Mouse (Mus musculus): ENCODE data around the gene Cd200. TPM values are rescaled to one million over a fixed set of nuclear protein-coding genes. Genes with fewer than 3 reads are reported as not detected.
"Not testable (repeated sequence)": the region's sequence is repeated elsewhere in the genome, so short reads cannot be mapped to it uniquely, and the experiment has no call there.

The Cd200 gene
- polyA plus RNA-seq, 1 experiment from 2014 or later = 0.67 TPM

GRCm38 (mm10) chr16:45371076-45371475, 37.8 kb downstream of the Cd200 start:
- H3K4me3 ChIP-seq (ENCODE audit: low read depth, low read length) = no peak overlapping the region
- no peaks in the 10 kb centered on the region for H3K27me3 ChIP-seq (ENCODE audit: control insufficient read depth, insufficient read depth, low read depth, low read length)
- 66% methylated on average over 1 of the region's 1 CpGs for WGBS (ENCODE audit: insufficient replicate concordance)
- H3K27ac ChIP-seq (ENCODE audit: low read length) = no peak overlapping the region
- no peak overlapping the region for H3K9ac ChIP-seq (ENCODE audit: low read depth, low read length)
- ATAC-seq (ENCODE audit: low read depth) = no peak
- H3K4me1 ChIP-seq (ENCODE audit: control insufficient read depth, low read depth, low read length) = no peaks in the 10 kb centered on the region
- no peaks in the 10 kb centered on the region for H3K9me3 ChIP-seq (replicated peaks; ENCODE audit: control insufficient read depth, low read length)
- H3K4me2 ChIP-seq (ENCODE audit: low read depth, low read length) = no peak overlapping the region
- no peaks in the 10 kb centered on the region for H3K36me3 ChIP-seq (ENCODE audit: control insufficient read depth, insufficient read depth)

GRCm38 (mm10) chr16:45369285-45369965, 39.4 kb downstream of the Cd200 start:
- WGBS (ENCODE audit: insufficient replicate concordance) = 41% methylated on average over 4 of the region's 4 CpGs
- Histone ChIP-seq H3K27me3 (ENCODE audit: control insufficient read depth, insufficient read depth, low read depth, low read length) (no peaks in the 10 kb centered on the region), H3K9me3 (replicated peaks; ENCODE audit: control insufficient read depth, low read length) (no peaks in the 10 kb centered on the region), H3K27ac (ENCODE audit: low read length) (no peak overlapping the region), H3K36me3 (ENCODE audit: control insufficient read depth, insufficient read depth) (no peaks in the 10 kb centered on the region), H3K4me1 (ENCODE audit: control insufficient read depth, low read depth, low read length) (no peaks in the 10 kb centered on the region), H3K9ac (ENCODE audit: low read depth, low read length) (no peak overlapping the region), H3K4me2 (ENCODE audit: low read depth, low read length) (no peak overlapping the region), H3K4me3 (ENCODE audit: low read depth, low read length) (no peak overlapping the region)
- no peak for ATAC-seq (ENCODE audit: low read depth)

- no peak for ATAC-seq (ENCODE audit: low read depth)
- 67% methylated on average over 7 of the region's 7 CpGs for WGBS (ENCODE audit: insufficient replicate concordance)
- no peak overlapping the region for H3K4me3 ChIP-seq (ENCODE audit: low read depth, low read length)
- H3K4me1 ChIP-seq (ENCODE audit: control insufficient read depth, low read depth, low read length) = no peaks in the 10 kb centered on the region
- H3K4me2 ChIP-seq (ENCODE audit: low read depth, low read length) = no peak overlapping the region
- no peaks in the 10 kb centered on the region for H3K27me3 ChIP-seq (ENCODE audit: control insufficient read depth, insufficient read depth, low read depth, low read length)
- H3K36me3 ChIP-seq (ENCODE audit: control insufficient read depth, insufficient read depth) = no peaks in the 10 kb centered on the region
- H3K9me3 ChIP-seq (replicated peaks; ENCODE audit: control insufficient read depth, low read length) = no peaks in the 10 kb centered on the region
- H3K9ac ChIP-seq (ENCODE audit: low read depth, low read length) = no peak overlapping the region
- H3K27ac ChIP-seq (ENCODE audit: low read length) = no peak overlapping the region
Measured at GRCm38 (mm10) chr16:45366111-45366510, 42.7 kb downstream of the Cd200 start.

GRCm38 (mm10) chr16:45365353-45365752, 43.5 kb downstream of the Cd200 start:
- Histone ChIP-seq H3K9ac (ENCODE audit: low read depth, low read length) (no peak overlapping the region), H3K9me3 (replicated peaks; ENCODE audit: control insufficient read depth, low read length) (no peaks in the 10 kb centered on the region), H3K27ac (ENCODE audit: low read length) (no peak overlapping the region), H3K36me3 (ENCODE audit: control insufficient read depth, insufficient read depth) (no peaks in the 10 kb centered on the region), H3K27me3 (ENCODE audit: control insufficient read depth, insufficient read depth, low read depth, low read length) (no peaks in the 10 kb centered on the region), H3K4me2 (ENCODE audit: low read depth, low read length) (no peak overlapping the region), H3K4me3 (ENCODE audit: low read depth, low read length) (no peak overlapping the region), H3K4me1 (ENCODE audit: control insufficient read depth, low read depth, low read length) (no peaks in the 10 kb centered on the region)
- 64% methylated on average over 9 of the region's 9 CpGs for WGBS (ENCODE audit: insufficient replicate concordance)
- ATAC-seq (ENCODE audit: low read depth) = no peak

- H3K27me3 ChIP-seq (ENCODE audit: control insufficient read depth, insufficient read depth, low read depth, low read length) = no peaks in the 10 kb centered on the region
- H3K4me2 ChIP-seq (ENCODE audit: low read depth, low read length) = no peak overlapping the region
- H3K4me3 ChIP-seq (ENCODE audit: low read depth, low read length) = no peak overlapping the region
- no peaks in the 10 kb centered on the region for H3K36me3 ChIP-seq (ENCODE audit: control insufficient read depth, insufficient read depth)
- H3K9me3 ChIP-seq (replicated peaks; ENCODE audit: control insufficient read depth, low read length) = no peaks in the 10 kb centered on the region
- ATAC-seq (ENCODE audit: low read depth) = no peak
- no peaks in the 10 kb centered on the region for H3K4me1 ChIP-seq (ENCODE audit: control insufficient read depth, low read depth, low read length)
- no peak overlapping the region for H3K9ac ChIP-seq (ENCODE audit: low read depth, low read length)
- no peak overlapping the region for H3K27ac ChIP-seq (ENCODE audit: low read length)
- WGBS (ENCODE audit: insufficient replicate concordance) = 63% methylated on average over 1 of the region's 1 CpGs
Measured at GRCm38 (mm10) chr16:45364627-45365026, 44.2 kb downstream of the Cd200 start.

- no peak for ATAC-seq (ENCODE audit: low read depth)
- 57% methylated on average over 4 of the region's 4 CpGs for WGBS (ENCODE audit: insufficient replicate concordance)
- H3K4me2 ChIP-seq (ENCODE audit: low read depth, low read length) = no peak overlapping the region
- H3K9me3 ChIP-seq (replicated peaks; ENCODE audit: control insufficient read depth, low read length) = no peaks in the 10 kb centered on the region
- no peaks in the 10 kb centered on the region for H3K36me3 ChIP-seq (ENCODE audit: control insufficient read depth, insufficient read depth)
- no peak overlapping the region for H3K9ac ChIP-seq (ENCODE audit: low read depth, low read length)
- H3K4me1 ChIP-seq (ENCODE audit: control insufficient read depth, low read depth, low read length) = no peaks in the 10 kb centered on the region
- no peaks in the 10 kb centered on the region for H3K27me3 ChIP-seq (ENCODE audit: control insufficient read depth, insufficient read depth, low read depth, low read length)
- no peak overlapping the region for H3K4me3 ChIP-seq (ENCODE audit: low read depth, low read length)
- no peak overlapping the region for H3K27ac ChIP-seq (ENCODE audit: low read length)
Measured at GRCm38 (mm10) chr16:45363480-45364045, 45.3 kb downstream of the Cd200 start.

- H3K4me2 ChIP-seq (ENCODE audit: low read depth, low read length) = no peak overlapping the region
- H3K9me3 ChIP-seq (replicated peaks; ENCODE audit: control insufficient read depth, low read length) = no peaks in the 10 kb centered on the region
- no peak overlapping the region for H3K9ac ChIP-seq (ENCODE audit: low read depth, low read length)
- H3K27me3 ChIP-seq (ENCODE audit: control insufficient read depth, insufficient read depth, low read depth, low read length) = no peaks in the 10 kb centered on the region
- H3K4me3 ChIP-seq (ENCODE audit: low read depth, low read length) = no peak overlapping the region
- H3K27ac ChIP-seq (ENCODE audit: low read length) = no peak overlapping the region
- no peak for ATAC-seq (ENCODE audit: low read depth)
- H3K4me1 ChIP-seq (ENCODE audit: control insufficient read depth, low read depth, low read length) = no peaks in the 10 kb centered on the region
- H3K36me3 ChIP-seq (ENCODE audit: control insufficient read depth, insufficient read depth) = no peaks in the 10 kb centered on the region
Measured at GRCm38 (mm10) chr16:45361450-45361849, 47.4 kb downstream of the Cd200 start.

GRCm38 (mm10) chr16:45358441-45358840, 50.4 kb downstream of the Cd200 start:
- not testable (repeated sequence) for H3K4me3 ChIP-seq (ENCODE audit: low read depth, low read length); H3K4me2 ChIP-seq (ENCODE audit: low read depth, low read length); H3K27me3 ChIP-seq (ENCODE audit: control insufficient read depth, insufficient read depth, low read depth, low read length); H3K27ac ChIP-seq (ENCODE audit: low read length); H3K9me3 ChIP-seq (replicated peaks; ENCODE audit: control insufficient read depth, low read length); H3K4me1 ChIP-seq (ENCODE audit: control insufficient read depth, low read depth, low read length); H3K36me3 ChIP-seq (ENCODE audit: control insufficient read depth, insufficient read depth); H3K9ac ChIP-seq (ENCODE audit: low read depth, low read length); ATAC-seq (ENCODE audit: low read depth)
- 74% methylated on average over 5 of the region's 5 CpGs for WGBS (ENCODE audit: insufficient replicate concordance)

GRCm38 (mm10) chr16:45357134-45357533, 51.7 kb downstream of the Cd200 start:
- Histone ChIP-seq H3K9ac (ENCODE audit: low read depth, low read length) (no peak overlapping the region), H3K27me3 (ENCODE audit: control insufficient read depth, insufficient read depth, low read depth, low read length) (no peaks in the 10 kb centered on the region), H3K36me3 (ENCODE audit: control insufficient read depth, insufficient read depth) (no peaks in the 10 kb centered on the region), H3K4me3 (ENCODE audit: low read depth, low read length) (no peak overlapping the region), H3K4me2 (ENCODE audit: low read depth, low read length) (no peak overlapping the region), H3K4me1 (ENCODE audit: control insufficient read depth, low read depth, low read length) (no peaks in the 10 kb centered on the region), H3K27ac (ENCODE audit: low read length) (no peak overlapping the region), H3K9me3 (replicated peaks; ENCODE audit: control insufficient read depth, low read length) (no peaks in the 10 kb centered on the region)
- ATAC-seq (ENCODE audit: low read depth) = no peak
- 78% methylated on average over 1 of the region's 1 CpGs for WGBS (ENCODE audit: insufficient replicate concordance)
